Mouse (Mus musculus) thymus, adult 2 months (tissue): ENCODE results near the gene Xcr1.

Experiments
- CTCF ChIP-seq: fragments of 200-500 bp; IDR thresholded peaks from 2 replicates; pipeline ENCODE4 v1.5.1; 2012; ENCODE audit warnings: mild to moderate bottlenecking, control low read depth, low read length, moderate library complexity, borderline replicate concordance; ENCODE audit not compliant: control insufficient read depth, poor library complexity, insufficient read depth; ENCODE audit errors: extremely low read depth
- POLR2A ChIP-seq: fragments of 200-500 bp; IDR thresholded peaks from 2 replicates; pipeline ENCODE4 v1.6.1; 2012; ENCODE audit warnings: mild to moderate bottlenecking, low read length, control low read depth, moderate library complexity; ENCODE audit not compliant: control insufficient read depth, poor library complexity, insufficient read depth; ENCODE audit errors: extremely low read depth

GRCm38 (mm10) chr9:123863641-123864040, 1.8 kb upstream of the Xcr1 start:
- no peak for TF ChIP-seq CTCF
- no peak for TF ChIP-seq POLR2A
